Mouse (Mus musculus) MEL (cell line): ENCODE measurements around the gene Gsto2. TPM values are rescaled to one million over a fixed set of nuclear protein-coding genes. Genes with fewer than 3 reads are reported as not detected.

Experiments used
- DNase-seq: peaks from one replicate; pipeline ENCODE4 v3.0.0; 2011; ENCODE audit warnings: low read depth, low spot score
- H3K27ac ChIP-seq: 2 replicates; pipeline ENCODE4 v1.5.1; 2012; ENCODE audit warnings: low read depth, mild to moderate bottlenecking, control low read depth, low read length, moderate library complexity; ENCODE audit not compliant: control insufficient read depth
- H3K27me3 ChIP-seq, 2 experiments: fragments of 150-350 bp in 1 of 2; sonication (generic) in 1 of 2; 2 replicates each; pipeline ENCODE4 v1.6.1; 2012; ENCODE audit warnings: low read length in 2 of 2, mild to moderate bottlenecking in 2 of 2, improper control_type of control experiment in 1 of 2, moderate library complexity in 1 of 2; ENCODE audit not compliant: insufficient read depth in 2 of 2, control insufficient read depth in 1 of 2
- H3K36me3 ChIP-seq, 2 experiments: 2 replicates each; pipeline ENCODE4 v1.6.1; 2012 to 2014; ENCODE audit warnings: low read length in 2 of 2, improper control_type of control experiment in 1 of 2, inconsistent platforms in 1 of 2, mild to moderate bottlenecking in 1 of 2; ENCODE audit not compliant: insufficient read depth in 2 of 2, control insufficient read depth in 1 of 2
- H3K4me1 ChIP-seq, 2 experiments: fragments of 150-350 bp in 1 of 2; sonication (generic) in 1 of 2; 2 replicates each; pipeline ENCODE4 v1.6.1; 2012; ENCODE audit warnings: low read length in 2 of 2, improper control_type of control experiment in 1 of 2, mild to moderate bottlenecking in 1 of 2; ENCODE audit not compliant: insufficient read depth in 2 of 2, control insufficient read depth in 1 of 2
- H3K4me3 ChIP-seq, 2 experiments: fragments of 150-350 bp in 1 of 2; sonication (generic) in 1 of 2; 2 replicates each; pipeline ENCODE4 v1.5.1; 2012; ENCODE audit warnings: low read depth in 2 of 2, low read length in 2 of 2, mild to moderate bottlenecking in 2 of 2, moderate library complexity in 2 of 2, control low read depth in 1 of 2, improper control_type of control experiment in 1 of 2; ENCODE audit not compliant: control insufficient read depth in 1 of 2, insufficient read depth in 1 of 2
- H3K79me2 ChIP-seq: 2 replicates; pipeline ENCODE4 v1.6.1; 2012; ENCODE audit warnings: mild to moderate bottlenecking, low read length, moderate library complexity; ENCODE audit not compliant: control insufficient read depth, poor library complexity, insufficient read depth
- H3K9ac ChIP-seq: 2 replicates; pipeline ENCODE4 v1.6.1; 2012; ENCODE audit warnings: low read depth, mild to moderate bottlenecking, control low read depth, low read length, moderate library complexity; ENCODE audit not compliant: control insufficient read depth, poor library complexity, severe bottlenecking
- H3K9me3 ChIP-seq: fragments of 150-350 bp; sonication (generic); replicated peaks from 2 replicates; pipeline ENCODE4 v1.6.1; 2012; ENCODE audit warnings: mild to moderate bottlenecking, low read length, improper control_type of control experiment, moderate library complexity; ENCODE audit not compliant: insufficient read depth
- BHLHE40 ChIP-seq: IDR thresholded peaks from 2 replicates; pipeline ENCODE4 v1.6.1; 2012; ENCODE audit warnings: low read depth, mild to moderate bottlenecking, inconsistent platforms, low read length, improper control_type of control experiment, borderline replicate concordance
- CHD2 ChIP-seq: IDR thresholded peaks from 2 replicates; pipeline ENCODE4 v1.6.1; 2011; ENCODE audit warnings: low read length, improper control_type of control experiment
- EP300 ChIP-seq, 2 experiments: IDR thresholded peaks; 2 replicates each; pipeline ENCODE4 v1.6.1; 2011; ENCODE audit warnings: improper control_type of control experiment in 2 of 2, low read length in 2 of 2, low read depth in 1 of 2, mild to moderate bottlenecking in 1 of 2
- ETS1 ChIP-seq: IDR thresholded peaks from 2 replicates; pipeline ENCODE4 v1.6.1; 2012; ENCODE audit warnings: low read depth, mild to moderate bottlenecking, inconsistent platforms, low read length, improper control_type of control experiment, moderate library complexity
- GATA1 ChIP-seq: IDR thresholded peaks from 2 replicates; pipeline ENCODE4 v1.6.1; 2011; ENCODE audit warnings: low read depth, low read length, improper control_type of control experiment
- MAFK ChIP-seq: IDR thresholded peaks from 2 replicates; pipeline ENCODE4 v1.6.1; 2011; ENCODE audit warnings: low read depth, mild to moderate bottlenecking, low read length, improper control_type of control experiment, borderline replicate concordance
- MAX ChIP-seq: IDR thresholded peaks from 2 replicates; pipeline ENCODE4 v1.6.1; 2011; ENCODE audit warnings: low read length, improper control_type of control experiment
- MEF2A ChIP-seq: IDR thresholded peaks from 2 replicates; pipeline ENCODE4 v1.6.1; 2014; ENCODE audit warnings: low read depth, mild to moderate bottlenecking, inconsistent platforms, low read length, improper control_type of control experiment; ENCODE audit not compliant: poor library complexity, insufficient replicate concordance, severe bottlenecking; ENCODE audit errors: extremely low read depth
- MXI1 ChIP-seq: IDR thresholded peaks from 2 replicates; pipeline ENCODE4 v1.6.1; 2011; ENCODE audit warnings: mild to moderate bottlenecking, low read depth, low read length, improper control_type of control experiment
- MYB ChIP-seq: IDR thresholded peaks from 2 replicates; pipeline ENCODE4 v1.6.1; 2011; ENCODE audit warnings: mild to moderate bottlenecking, low read depth, low read length, improper control_type of control experiment
- NELFE ChIP-seq: IDR thresholded peaks from 2 replicates; pipeline ENCODE4 v1.6.1; 2011; ENCODE audit warnings: low read depth, low read length, improper control_type of control experiment
- POLR2A ChIP-seq, 2 experiments: IDR thresholded peaks; 2 replicates each; pipeline ENCODE4 v1.6.1; 2011 to 2012; ENCODE audit warnings: low read length in 2 of 2, mild to moderate bottlenecking in 2 of 2, control low read depth in 1 of 2, improper control_type of control experiment in 1 of 2, low read depth in 1 of 2, moderate library complexity in 1 of 2; ENCODE audit not compliant: control insufficient read depth in 1 of 2, insufficient read depth in 1 of 2, poor library complexity in 1 of 2
- POLR2AphosphoS2 ChIP-seq: IDR thresholded peaks from 2 replicates; pipeline ENCODE4 v1.6.1; 2011; ENCODE audit warnings: low read length, improper control_type of control experiment
- POLR2AphosphoS5 ChIP-seq: IDR thresholded peaks from 2 replicates; pipeline ENCODE4 v1.6.1; 2012; ENCODE audit warnings: low read depth, borderline replicate concordance, mild to moderate bottlenecking, inconsistent platforms, low read length, moderate library complexity, mixed read lengths
- RCOR1 ChIP-seq: IDR thresholded peaks from 2 replicates; pipeline ENCODE4 v1.6.1; 2012; ENCODE audit warnings: low read depth, mild to moderate bottlenecking, inconsistent platforms, low read length, improper control_type of control experiment
- SIN3A ChIP-seq: IDR thresholded peaks from 2 replicates; pipeline ENCODE4 v1.6.1; 2012; ENCODE audit warnings: low read length, improper control_type of control experiment, inconsistent platforms
- TAL1 ChIP-seq: IDR thresholded peaks from 2 replicates; pipeline ENCODE4 v1.6.1; 2012; ENCODE audit warnings: mild to moderate bottlenecking, inconsistent platforms, low read length, moderate library complexity, mixed read lengths
- TBP ChIP-seq: IDR thresholded peaks from 2 replicates; pipeline ENCODE4 v1.8.0; 2011; ENCODE audit warnings: low read depth, low read length, improper control_type of control experiment
- TCF12 ChIP-seq: IDR thresholded peaks from 2 replicates; pipeline ENCODE4 v1.6.1; 2014; ENCODE audit warnings: low read depth, mild to moderate bottlenecking, inconsistent platforms, low read length, improper control_type of control experiment, moderate library complexity
- USF2 ChIP-seq, 2 experiments: IDR thresholded peaks; 2 replicates each; pipeline ENCODE4 v1.6.1; 2011 to 2012; ENCODE audit warnings: improper control_type of control experiment in 2 of 2, low read length in 2 of 2, borderline replicate concordance in 1 of 2, inconsistent platforms in 1 of 2, low read depth in 1 of 2, mild to moderate bottlenecking in 1 of 2; ENCODE audit not compliant: insufficient read depth in 1 of 2
- polyA plus RNA-seq, 2 experiments: library from polyadenylated mRNA; stranded (reverse) in 1 of 2; unstranded in 1 of 2; fragments of >175 nt in 1 of 2; fragments of >200 nt in 1 of 2; gene quantifications; 2 replicates each; pipeline versions ENCODE4 v1.2.1 to v1.2.4; 2012; ENCODE audit warnings: low replicate concordance in 2 of 2, low read depth in 1 of 2; ENCODE audit not compliant: insufficient read length in 2 of 2, insufficient read depth in 1 of 2, missing spikeins in 1 of 2
- total RNA-seq: library from RNA; depleted of rRNA; stranded (reverse); fragments of 300-350 nt; gene quantifications from 2 replicates; pipeline ENCODE4 v1.2.3, GENCODE M21; 2012

Gsto2 gene
- total and polyA plus RNA-seq, 3 experiments = 0.14 TPM; not detected in 2

GRCm38 (mm10) chr19:47893092-47893491 lies 27.8 kb downstream of the Gsto2 start:
- H3K27ac ChIP-seq = no peak overlapping the region
- H3K9me3 ChIP-seq = no peaks in the 10 kb centered on the region

DNA sequence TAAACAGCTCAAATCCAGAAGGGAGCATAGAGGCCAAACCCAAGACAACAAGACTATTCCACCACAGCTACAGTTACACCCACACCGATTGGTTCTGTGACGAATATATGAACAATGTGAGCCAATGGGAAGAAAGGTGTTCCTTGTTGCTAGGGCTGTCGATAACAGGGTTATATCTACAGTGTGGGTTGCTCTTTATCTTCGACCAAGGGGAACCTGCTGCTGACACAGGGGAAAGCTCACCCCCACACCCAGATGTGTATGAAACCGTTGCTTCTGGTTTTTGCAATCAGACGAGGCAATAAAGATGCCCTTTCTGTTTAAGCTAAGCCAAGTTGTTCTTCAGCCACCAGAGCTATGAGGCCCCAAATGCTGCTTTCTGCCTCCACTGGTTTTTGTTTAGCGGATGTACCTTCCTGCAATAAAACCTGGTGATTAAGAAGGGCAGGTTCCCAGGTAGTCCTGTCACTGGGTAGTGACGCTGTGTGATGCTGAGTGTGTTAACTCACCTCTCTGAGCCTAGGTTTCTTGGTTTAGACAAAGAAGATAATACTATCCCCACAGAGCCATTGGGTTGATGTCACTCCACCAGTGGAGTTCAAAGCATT lies 33.2 kb downstream of the Gsto2 start:
- H3K79me2 ChIP-seq = peaks cover 19% of the 10 kb centered on the region
- peak overlapping the region in 1 of 2 experiments; percentile 9; a peak in 1 of 4 replicates for H3K4me3 ChIP-seq
- H3K9ac ChIP-seq = peak overlapping the region; percentile 20; the same call in 1 of the 2 replicates
- H3K27ac ChIP-seq = peak overlapping the region; percentile 95
- peaks cover 0 to 36% of the 10 kb centered on the region in 2 experiments; a peak in 3 of 4 replicates for H3K36me3 ChIP-seq
- H3K4me1 ChIP-seq = peaks cover 14 to 37% of the 10 kb centered on the region in 2 experiments
- no peaks in the 10 kb centered on the region for H3K27me3 ChIP-seq
- TF ChIP-seq MYB (peak; percentile 80), EP300 (IDR thresholded peaks at IDR 0.05; ENCODE audit: low read depth in 1 of 2, low read length in 2 of 2) (peak; percentile 94 to 98), POLR2A (IDR thresholded peaks at IDR 0.05; ENCODE audit: control insufficient read depth in 1 of 2, insufficient read depth in 1 of 2, low read depth in 1 of 2, low read length in 2 of 2, poor library complexity in 1 of 2) (peak in 1 of 2 experiments; percentile 49; a peak in 1 of 4 replicates), NELFE (peak; percentile 29; the same call in 1 of the 2 replicates), BHLHE40 (no peak), MAFK (peak; percentile 48; the same call in 1 of the 2 replicates), SIN3A (peak; percentile 90), MEF2A (no peak), TCF12 (peak; percentile 93), TAL1 (peak; percentile 69), POLR2AphosphoS5 (no peak), RCOR1 (peak; percentile 78), ETS1 (peak; percentile 93), GATA1 (peak; percentile 99), USF2 (IDR thresholded peaks at IDR 0.05; ENCODE audit: borderline replicate concordance in 1 of 2, insufficient read depth in 1 of 2, low read depth in 1 of 2, low read length in 2 of 2) (no peak), CHD2 (peak; percentile 52; the same call in 1 of the 2 replicates), POLR2AphosphoS2 (no peak; the same call in 1 of the 2 replicates), MAX (peak; percentile 47; the same call in 1 of the 2 replicates), TBP (peak; percentile 74; the same call in 1 of the 2 replicates), MXI1 (peak; percentile 58; the same call in 1 of the 2 replicates)
- H3K9me3 ChIP-seq = no peaks in the 10 kb centered on the region
- DNase-seq = peak; percentile 98

More at GRCm38 (mm10) chr19:47893092-47893491, 27.8 kb downstream of the Gsto2 start:
- Histone ChIP-seq H3K79me2 (peaks cover 12% of the 10 kb centered on the region), H3K4me3 (no peak overlapping the region), H3K36me3 (peaks cover 0 to 9% of the 10 kb centered on the region in 2 experiments; a peak in 3 of 4 replicates), H3K9ac (no peak overlapping the region), H3K4me1 (peaks cover 0 to 6% of the 10 kb centered on the region in 2 experiments; a peak in 3 of 4 replicates), H3K27me3 (no peaks in the 10 kb centered on the region)
- peak; percentile 68 for TF ChIP-seq POLR2AphosphoS2
- TF ChIP-seq MAFK = no peak
- no peak for TF ChIP-seq POLR2AphosphoS5
- no peak for TF ChIP-seq TCF12
- DNase-seq = no peak
